Mouse (Mus musculus) heart, embryonic 11.5 days (tissue): ENCODE results near the gene Afp. TPM values are rescaled to one million over a fixed set of nuclear protein-coding genes. Genes with fewer than 3 reads are reported as not detected.

Experiments
- ATAC-seq: fragments of 200-750 bp; cut with Nextera tagmentation; replicated peaks from 2 replicates; pipeline ENCODE4 v1.8.0; 2017; ENCODE audit warnings: moderate library complexity; ENCODE audit not compliant: insufficient number of reproducible peaks, low FRiP score, low TSS enrichment
- H3K27ac ChIP-seq: fragments of 300-500 bp; sonication (generic); 2 replicates; pipeline ENCODE4 v1.5.1; 2014; ENCODE audit warnings: mild to moderate bottlenecking, low read depth, low read length
- H3K27me3 ChIP-seq: fragments of 300-500 bp; sonication (generic); 2 replicates; pipeline ENCODE4 v1.6.1; 2014; ENCODE audit warnings: mild to moderate bottlenecking, low read length, mixed read lengths; ENCODE audit not compliant: control insufficient read depth, insufficient read depth
- H3K36me3 ChIP-seq: fragments of 300-500 bp; sonication (generic); 2 replicates; pipeline ENCODE4 v1.6.1; 2014; ENCODE audit warnings: mild to moderate bottlenecking, low read length, moderate library complexity, mixed read lengths; ENCODE audit not compliant: control insufficient read depth, insufficient read depth
- H3K4me1 ChIP-seq: fragments of 300-500 bp; sonication (generic); 2 replicates; pipeline ENCODE4 v1.6.1; 2014; ENCODE audit warnings: low read length; ENCODE audit not compliant: control insufficient read depth, insufficient read depth
- H3K4me2 ChIP-seq: fragments of 300-500 bp; sonication (generic); 2 replicates; pipeline ENCODE4 v1.6.1; 2014; ENCODE audit warnings: mild to moderate bottlenecking, moderate library complexity
- H3K4me3 ChIP-seq: fragments of 300-500 bp; sonication (generic); 2 replicates; pipeline ENCODE4 v1.5.1; 2014; ENCODE audit warnings: low read depth, low read length
- H3K9ac ChIP-seq: fragments of 300-500 bp; sonication (generic); 2 replicates; pipeline ENCODE4 v1.6.1; 2014; ENCODE audit warnings: mild to moderate bottlenecking, low read depth, low read length, moderate library complexity
- H3K9me3 ChIP-seq: fragments of 300-500 bp; sonication (generic); replicated peaks from 2 replicates; pipeline ENCODE4 v1.6.1; 2016; ENCODE audit warnings: low read length; ENCODE audit not compliant: control insufficient read depth
- WGBS: fragments of 180-500 bp; shearing (Covaris S2); extraction: QIAGEN DNeasy Blood & Tissue Kit; methylation state at CpG from one replicate; pipeline ENCODE4 v1.1.7; 2014; ENCODE audit not compliant: insufficient replicate concordance; 5-methylcytosine and 5-hydroxymethylcytosine counted together
- polyA plus RNA-seq: library from polyadenylated mRNA; unstranded; fragments of >200 nt; fragmentation: Nextera tagmentation; extraction: Ambion mirVana; gene quantifications from 2 replicates; pipeline ENCODE4 v1.2.1, GENCODE M21; 2014

Gene Afp
- 22.5 and 142 TPM in 2 replicates for polyA plus RNA-seq

GRCm38 (mm10) chr5:90490518-90490917 lies at the start of gene Afp:
Afp (plus strand) TSS chr5:90490737.
- Histone ChIP-seq H3K36me3 (no peaks in the 10 kb centered on the region), H3K27me3 (no peaks in the 10 kb centered on the region), H3K9ac (no peak within 1 kb of the TSS), H3K9me3 (no peaks in the 10 kb centered on the region), H3K4me3 (no peak within 1 kb of the TSS), H3K4me1 (no peaks in the 10 kb centered on the region), H3K27ac (no peak within 1 kb of the TSS), H3K4me2 (no peak within 1 kb of the TSS)
- 84% methylated on average over 7 of the region's 7 CpGs for WGBS
- no peak for ATAC-seq

GRCm38 (mm10) chr5:90447577-90447976 lies 43.0 kb upstream of the Afp start:
- no peaks in the 10 kb centered on the region for H3K9me3 ChIP-seq
- H3K27me3 ChIP-seq = no peaks in the 10 kb centered on the region
- H3K4me3 ChIP-seq = no peak overlapping the region
- 78% methylated on average over 3 of the region's 3 CpGs for WGBS
- no peaks in the 10 kb centered on the region for H3K36me3 ChIP-seq
- ATAC-seq = no peak
- no peak overlapping the region for H3K27ac ChIP-seq
- H3K4me2 ChIP-seq = no peak overlapping the region
- no peak overlapping the region for H3K9ac ChIP-seq
- H3K4me1 ChIP-seq = no peaks in the 10 kb centered on the region

- Histone ChIP-seq H3K27ac (no peak overlapping the region), H3K36me3 (no peaks in the 10 kb centered on the region), H3K9ac (no peak overlapping the region), H3K4me2 (no peak overlapping the region), H3K4me1 (no peaks in the 10 kb centered on the region), H3K27me3 (no peaks in the 10 kb centered on the region), H3K9me3 (no peaks in the 10 kb centered on the region), H3K4me3 (no peak overlapping the region)
- WGBS = 75% methylated on average over 5 of the region's 5 CpGs
- ATAC-seq = no peak
These were observed 40.6 kb upstream of the Afp start for GRCm38 (mm10) chr5:90449961-90450360.

GRCm38 (mm10) chr5:90452711-90453110 lies 37.8 kb upstream of the Afp start:
- WGBS = 66% methylated on average over 4 of the region's 4 CpGs
- ATAC-seq = no peak
- no peak overlapping the region for H3K4me2 ChIP-seq
- no peaks in the 10 kb centered on the region for H3K9me3 ChIP-seq
- no peaks in the 10 kb centered on the region for H3K27me3 ChIP-seq
- H3K4me1 ChIP-seq = no peaks in the 10 kb centered on the region
- H3K27ac ChIP-seq = no peak overlapping the region
- no peaks in the 10 kb centered on the region for H3K36me3 ChIP-seq
- no peak overlapping the region for H3K9ac ChIP-seq
- no peak overlapping the region for H3K4me3 ChIP-seq

GRCm38 (mm10) chr5:90457241-90457640 lies 33.3 kb upstream of the Afp start:
- Histone ChIP-seq H3K4me3 (no peak overlapping the region), H3K9me3 (no peaks in the 10 kb centered on the region), H3K36me3 (no peaks in the 10 kb centered on the region), H3K9ac (no peak overlapping the region), H3K27me3 (no peaks in the 10 kb centered on the region), H3K4me2 (no peak overlapping the region), H3K27ac (no peak overlapping the region), H3K4me1 (no peaks in the 10 kb centered on the region)
- ATAC-seq = no peak
- WGBS = 66% methylated on average over 1 of the region's 1 CpGs

- H3K9me3 ChIP-seq = no peaks in the 10 kb centered on the region
- H3K4me2 ChIP-seq = no peak overlapping the region
- ATAC-seq = no peak
- no peak overlapping the region for H3K9ac ChIP-seq
- H3K27me3 ChIP-seq = no peaks in the 10 kb centered on the region
- no peak overlapping the region for H3K4me3 ChIP-seq
- H3K27ac ChIP-seq = no peak overlapping the region
- H3K36me3 ChIP-seq = no peaks in the 10 kb centered on the region
- WGBS = 69% methylated on average over 5 of the region's 5 CpGs
- no peaks in the 10 kb centered on the region for H3K4me1 ChIP-seq
These were observed 31.8 kb upstream of the Afp start for GRCm38 (mm10) chr5:90458727-90459126.

GRCm38 (mm10) chr5:90460619-90461018 lies 29.9 kb upstream of the Afp start, which contains the start of gene Alb:
Alb (plus strand) TSS chr5:90460897.
- H3K4me2 ChIP-seq = no peak within 1 kb of the TSS
- no peak for ATAC-seq
- no peaks in the 10 kb centered on the region for H3K4me1 ChIP-seq
- no peak within 1 kb of the TSS for H3K27ac ChIP-seq
- no peak within 1 kb of the TSS for H3K9ac ChIP-seq
- H3K27me3 ChIP-seq = no peaks in the 10 kb centered on the region
- no peaks in the 10 kb centered on the region for H3K9me3 ChIP-seq
- H3K4me3 ChIP-seq = no peak within 1 kb of the TSS
- no peaks in the 10 kb centered on the region for H3K36me3 ChIP-seq
- WGBS = 83% methylated on average over 8 of the region's 8 CpGs

GRCm38 (mm10) chr5:90466806-90467205 lies 23.7 kb upstream of the Afp start:
- Histone ChIP-seq H3K4me3 (no peak overlapping the region), H3K4me2 (no peak overlapping the region), H3K36me3 (no peaks in the 10 kb centered on the region), H3K9ac (no peak overlapping the region), H3K27me3 (no peaks in the 10 kb centered on the region), H3K27ac (no peak overlapping the region), H3K4me1 (no peaks in the 10 kb centered on the region), H3K9me3 (no peaks in the 10 kb centered on the region)
- no peak for ATAC-seq
- 57% methylated on average over 4 of the region's 4 CpGs for WGBS

- H3K9ac ChIP-seq = no peak overlapping the region
- H3K4me3 ChIP-seq = no peak overlapping the region
- H3K27me3 ChIP-seq = no peaks in the 10 kb centered on the region
- H3K27ac ChIP-seq = no peak overlapping the region
- H3K36me3 ChIP-seq = no peaks in the 10 kb centered on the region
- no peak for ATAC-seq
- H3K9me3 ChIP-seq = no peaks in the 10 kb centered on the region
- no peak overlapping the region for H3K4me2 ChIP-seq
- 59% methylated on average over 6 of the region's 6 CpGs for WGBS
- no peaks in the 10 kb centered on the region for H3K4me1 ChIP-seq
These were observed 23.3 kb upstream of the Afp start for GRCm38 (mm10) chr5:90467245-90467644.
